Mouse (Mus musculus) intestine, embryonic 15.5 days (tissue): ENCODE results near the gene Pax3. TPM values are rescaled to one million over a fixed set of nuclear protein-coding genes. Genes with fewer than 3 reads are reported as not detected.

Source experiments
- ATAC-seq: fragments of 200-750 bp; cut with Nextera tagmentation; 2 replicates; pipeline ENCODE4 v1.8.0; 2017; ENCODE audit warnings: moderate TSS enrichment, moderate library complexity
- H3K27ac ChIP-seq: fragments of 300-500 bp; sonication (generic); 2 replicates; pipeline ENCODE4 v1.5.1; 2015; ENCODE audit warnings: mild to moderate bottlenecking, inconsistent platforms
- H3K27me3 ChIP-seq: fragments of 300-500 bp; sonication (generic); replicated peaks from 2 replicates; pipeline ENCODE4 v1.6.1; 2015; ENCODE audit warnings: inconsistent platforms
- H3K36me3 ChIP-seq: fragments of 300-500 bp; sonication (generic); 2 replicates; pipeline ENCODE4 v1.6.1; 2015; ENCODE audit warnings: inconsistent platforms
- H3K4me1 ChIP-seq: fragments of 300-500 bp; sonication (generic); replicated peaks from 2 replicates; pipeline ENCODE4 v1.6.1; 2015; ENCODE audit warnings: inconsistent platforms
- H3K4me2 ChIP-seq: fragments of 300-500 bp; sonication (generic); replicated peaks from 2 replicates; pipeline ENCODE4 v1.6.1; 2015; ENCODE audit warnings: mild to moderate bottlenecking, inconsistent platforms
- H3K4me3 ChIP-seq: fragments of 300-500 bp; sonication (generic); replicated peaks from 2 replicates; pipeline ENCODE4 v1.5.1; 2015; ENCODE audit warnings: inconsistent platforms
- H3K9ac ChIP-seq: fragments of 300-500 bp; sonication (generic); 2 replicates; pipeline ENCODE4 v1.6.1; 2015; ENCODE audit warnings: inconsistent platforms
- H3K9me3 ChIP-seq: fragments of 300-500 bp; sonication (generic); 2 replicates; pipeline ENCODE4 v1.6.1; 2016; ENCODE audit warnings: inconsistent platforms
- WGBS: fragments of 180-500 bp; shearing (Covaris S2); methylation state at CpG from one replicate; pipeline ENCODE4 v1.1.7; 2015; 5-methylcytosine and 5-hydroxymethylcytosine counted together
- polyA plus RNA-seq: library from polyadenylated mRNA; unstranded; fragments of >200 nt; fragmentation: Nextera tagmentation; extraction: Ambion mirVana; gene quantifications from 2 replicates; pipeline ENCODE4 v1.2.1, GENCODE M21; 2015

Pax3 gene
- polyA plus RNA-seq, result 0.04 TPM in 1 of 2 replicates, not detected in the other

DNA sequence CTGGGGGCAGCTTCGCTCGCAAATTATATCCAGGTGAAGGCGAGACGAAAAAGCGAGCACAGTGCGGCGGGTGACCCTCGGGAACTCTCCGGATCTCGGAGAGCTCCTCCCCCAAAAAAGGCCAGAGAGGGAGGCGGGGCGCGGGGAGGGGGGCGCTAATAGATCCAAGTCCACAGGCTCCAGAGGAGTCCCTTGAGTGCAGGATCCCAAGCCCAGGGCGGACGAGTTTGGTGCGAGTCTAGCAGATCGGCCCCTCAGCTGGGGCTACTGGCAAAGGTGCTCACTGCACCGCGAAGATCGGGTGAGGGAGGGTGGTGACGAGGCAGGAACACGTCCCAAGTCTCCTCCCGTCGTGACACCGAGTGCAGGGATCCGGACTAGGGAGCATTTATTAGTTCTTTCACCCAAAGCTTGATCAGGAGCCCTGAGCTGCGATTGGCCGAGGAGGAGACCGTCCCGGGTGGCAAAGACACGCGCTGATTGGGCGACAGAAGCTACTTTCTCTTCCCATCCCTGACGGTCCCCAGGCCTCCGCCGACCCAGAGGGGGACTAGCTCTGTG, at the start of gene Pax3:
Gene Pax3 (minus strand): TSS at position 384 of the 561 bp plus-strand sequence.
- WGBS, result under 1% methylated on average over 37 of the region's 37 CpGs
- H3K27ac ChIP-seq, result no peak within 1 kb of the TSS
- H3K4me2 ChIP-seq, result peak within 1 kb of the TSS; percentile 54
- H3K27me3 ChIP-seq, result peaks cover 92% of the 10 kb centered on the region
- H3K36me3 ChIP-seq, result no peaks in the 10 kb centered on the region
- H3K9ac ChIP-seq, result no peak within 1 kb of the TSS
- peak; percentile 44 for ATAC-seq
- H3K9me3 ChIP-seq, result no peaks in the 10 kb centered on the region
- peaks cover 12% of the 10 kb centered on the region for H3K4me1 ChIP-seq
- peak within 1 kb of the TSS; percentile 25 for H3K4me3 ChIP-seq

DNA sequence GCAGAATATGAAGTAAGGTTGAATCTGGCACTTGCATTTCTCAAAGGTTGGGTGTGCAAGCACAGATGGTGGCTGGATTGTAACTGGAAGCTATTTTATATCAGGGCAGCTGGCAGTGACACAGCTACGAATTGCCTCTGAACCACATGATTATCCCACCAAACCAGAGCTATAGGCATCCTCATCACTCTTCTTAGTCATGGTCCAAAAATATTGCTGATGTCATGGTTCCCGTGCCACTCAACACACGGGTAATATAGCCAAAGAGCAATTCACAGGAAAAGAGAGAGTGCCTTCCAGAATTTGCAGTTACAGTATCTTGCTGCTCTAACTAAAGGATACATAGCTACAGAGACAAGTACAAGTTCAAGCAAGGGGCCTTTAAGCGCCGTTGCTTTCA, 37.4 kb upstream of the Pax3 start:
- Histone ChIP-seq H3K4me2 (no peak overlapping the region), H3K27ac (no peak overlapping the region), H3K27me3 (no peaks in the 10 kb centered on the region), H3K4me3 (no peak overlapping the region), H3K36me3 (no peaks in the 10 kb centered on the region), H3K4me1 (no peaks in the 10 kb centered on the region), H3K9ac (no peak overlapping the region), H3K9me3 (no peaks in the 10 kb centered on the region)
- ATAC-seq, result no peak
- WGBS, result 89% methylated on average over 5 of the region's 5 CpGs

DNA sequence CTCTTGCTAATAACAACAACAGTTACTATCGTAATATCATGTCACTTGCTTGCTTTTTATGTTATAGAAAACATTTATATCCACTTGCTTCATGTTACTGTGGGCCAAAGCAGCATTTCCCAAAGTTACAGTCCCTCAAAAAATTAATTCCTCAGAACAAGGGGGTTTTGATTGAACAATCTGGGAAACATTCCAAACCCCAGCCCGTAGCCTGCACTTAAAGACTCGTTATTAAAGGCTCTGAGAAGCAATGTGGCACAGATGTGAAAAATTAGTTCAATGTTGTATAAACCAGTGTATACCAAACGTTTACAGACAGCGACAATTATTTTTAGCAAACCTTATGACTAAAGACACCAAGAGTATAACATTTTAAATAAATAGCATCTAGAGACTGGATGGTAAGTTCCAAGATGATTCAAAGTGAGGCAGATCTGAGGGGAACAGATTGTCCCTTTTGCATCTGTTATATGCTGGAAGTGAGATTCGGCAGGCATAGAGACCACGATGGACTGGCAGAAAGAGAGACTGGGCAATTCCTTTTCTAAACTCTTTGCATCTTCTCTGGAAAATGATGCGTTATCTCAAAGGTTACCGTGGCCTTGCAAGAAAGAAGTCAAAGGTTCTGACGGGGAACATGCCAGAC, 35.1 kb upstream of the Pax3 start:
- H3K4me1 ChIP-seq, result no peaks in the 10 kb centered on the region
- WGBS, result 32% methylated on average over 10 of the region's 10 CpGs
- H3K4me3 ChIP-seq, result no peak overlapping the region
- no peak overlapping the region for H3K9ac ChIP-seq
- no peak overlapping the region for H3K4me2 ChIP-seq
- no peak for ATAC-seq
- no peaks in the 10 kb centered on the region for H3K9me3 ChIP-seq
- no peak overlapping the region for H3K27ac ChIP-seq
- no peaks in the 10 kb centered on the region for H3K36me3 ChIP-seq
- H3K27me3 ChIP-seq, result no peaks in the 10 kb centered on the region

DNA sequence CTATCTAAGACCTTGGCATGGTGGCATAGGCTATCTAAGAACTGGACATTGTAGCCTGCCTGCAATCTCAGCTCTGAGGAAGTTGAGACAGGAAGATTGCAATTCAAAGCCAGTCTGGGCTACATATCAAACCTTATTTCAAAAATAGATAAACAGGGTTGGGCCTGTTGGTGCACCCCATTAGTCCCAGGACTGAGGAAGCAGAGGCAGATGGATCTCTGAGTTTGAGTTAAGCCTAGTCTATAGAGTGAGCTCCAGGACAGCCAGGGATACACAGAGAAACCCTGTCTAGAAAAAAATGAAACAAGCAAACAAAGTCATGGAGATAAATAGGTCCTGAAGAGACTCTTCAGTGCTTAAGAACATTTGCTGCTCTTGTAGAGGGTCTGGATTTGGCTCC, 32.9 kb upstream of the Pax3 start:
- Histone ChIP-seq H3K27me3 (no peaks in the 10 kb centered on the region), H3K4me1 (no peaks in the 10 kb centered on the region), H3K9me3 (no peaks in the 10 kb centered on the region), H3K9ac (no peak overlapping the region), H3K27ac (no peak overlapping the region), H3K36me3 (no peaks in the 10 kb centered on the region), H3K4me2 (no peak overlapping the region), H3K4me3 (no peak overlapping the region)
- no peak for ATAC-seq

DNA sequence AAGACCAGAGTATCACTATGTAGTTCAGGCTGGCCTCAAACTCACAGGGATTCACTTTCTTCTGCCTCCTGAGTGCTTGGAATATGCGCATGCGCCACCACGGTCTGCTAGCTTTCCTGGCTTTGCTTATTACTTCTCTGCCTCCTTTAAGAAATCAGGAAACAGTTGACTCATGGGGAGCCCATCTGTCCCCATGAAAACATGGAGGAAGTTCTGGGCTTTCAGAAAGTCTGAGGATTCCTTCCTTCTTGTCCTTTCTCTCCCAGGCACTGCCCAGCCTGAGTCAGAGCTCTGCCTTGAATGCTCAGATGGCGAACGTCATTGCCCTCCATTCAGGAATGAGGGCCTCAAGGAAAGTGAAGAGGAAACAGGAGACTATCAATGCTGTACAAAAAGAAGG, 31.8 kb upstream of the Pax3 start:
- Histone ChIP-seq H3K4me3 (no peak overlapping the region), H3K9me3 (no peaks in the 10 kb centered on the region), H3K4me2 (no peak overlapping the region), H3K9ac (no peak overlapping the region), H3K36me3 (no peaks in the 10 kb centered on the region), H3K27me3 (no peaks in the 10 kb centered on the region), H3K4me1 (no peaks in the 10 kb centered on the region), H3K27ac (no peak overlapping the region)
- 62% methylated on average over 5 of the region's 5 CpGs for WGBS
- ATAC-seq, result no peak

DNA sequence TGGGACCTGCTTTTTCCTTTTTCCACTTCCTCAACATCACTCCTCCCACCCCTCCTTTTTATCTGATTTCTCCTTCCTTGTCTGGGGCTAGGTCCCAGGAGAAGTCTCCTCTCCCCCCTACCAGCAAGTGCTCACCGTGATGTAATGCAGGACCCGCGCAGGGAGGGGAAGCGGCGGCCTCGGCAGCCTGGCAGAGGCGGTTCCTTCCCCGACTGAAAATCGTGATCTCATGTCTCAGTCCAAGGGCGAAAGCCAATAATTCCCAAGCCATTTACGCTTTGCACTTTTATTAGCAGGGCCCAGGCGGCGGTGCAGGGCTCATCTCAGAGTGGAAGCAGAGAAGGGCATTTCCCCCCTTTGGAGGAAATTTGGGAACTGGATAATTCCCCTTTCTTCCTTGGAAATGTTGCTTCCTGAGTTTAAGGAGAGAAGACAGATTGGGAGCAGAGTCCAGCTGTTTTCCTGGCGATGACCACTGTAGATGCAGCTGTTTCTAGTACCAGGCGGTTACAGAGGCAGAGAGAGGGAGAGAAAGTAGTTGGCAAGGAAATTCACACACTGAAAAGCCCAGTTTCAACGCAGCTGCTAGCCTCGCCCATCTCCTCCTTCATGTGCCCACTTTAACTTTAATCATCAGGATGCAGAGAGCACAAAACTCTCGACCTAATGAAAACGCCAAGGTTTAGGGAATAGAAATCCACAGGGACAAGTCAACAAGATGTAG, 21.3 kb upstream of the Pax3 start:
- peak overlapping the region; percentile 99 for H3K4me2 ChIP-seq
- peak overlapping the region; percentile 50 for H3K4me3 ChIP-seq
- no peaks in the 10 kb centered on the region for H3K9me3 ChIP-seq
- peak; percentile 29; the same call in 1 of the 2 replicates for ATAC-seq
- no peaks in the 10 kb centered on the region for H3K36me3 ChIP-seq
- H3K4me1 ChIP-seq, result peaks cover 17% of the 10 kb centered on the region
- no peak overlapping the region for H3K9ac ChIP-seq
- H3K27me3 ChIP-seq, result peaks cover 74% of the 10 kb centered on the region
- 3% methylated on average over 19 of the region's 19 CpGs for WGBS
- no peak overlapping the region for H3K27ac ChIP-seq

DNA sequence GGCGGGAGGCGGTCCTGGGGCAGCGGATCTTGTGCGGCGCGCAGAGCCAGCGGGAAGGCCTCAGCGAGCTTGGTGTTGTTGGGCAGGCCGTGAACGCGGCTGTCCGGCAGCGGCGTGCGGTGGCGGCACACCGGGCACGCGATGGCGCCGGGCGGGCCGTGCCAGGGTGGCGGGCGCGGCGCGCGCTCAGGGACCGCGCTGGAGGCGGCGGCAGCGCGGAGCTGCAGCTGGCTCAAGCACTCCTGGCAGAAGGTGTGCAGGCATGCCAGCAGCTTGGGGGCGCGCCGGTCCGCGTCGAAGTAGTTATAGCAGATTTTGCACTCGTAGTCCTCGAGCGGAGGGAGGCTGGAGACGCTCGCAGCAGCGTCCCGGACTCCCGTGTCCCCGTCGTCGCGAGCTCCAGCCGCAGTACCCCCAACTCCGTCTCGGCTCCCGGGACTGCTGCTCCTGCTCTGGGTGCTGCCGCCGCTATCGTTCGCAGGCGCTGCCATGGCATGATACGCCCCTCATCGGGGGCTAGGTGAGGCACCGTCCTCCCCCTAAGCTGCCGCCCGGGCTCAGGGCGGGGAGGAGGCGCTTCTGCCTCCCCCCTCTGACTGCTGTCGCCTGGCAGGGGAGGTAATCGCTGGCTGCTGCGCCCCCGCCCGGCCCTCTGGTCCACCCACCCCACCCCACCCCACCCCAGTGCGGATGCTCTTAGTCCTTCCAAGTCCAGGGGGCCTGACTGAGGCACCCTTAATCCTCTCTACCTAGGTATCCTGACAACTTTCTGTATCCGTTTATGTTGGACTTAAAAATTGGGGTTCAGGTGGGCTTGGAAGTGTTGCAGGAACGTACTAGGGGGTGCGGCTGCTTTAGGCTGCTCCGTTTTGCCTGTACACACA, 20.5 kb upstream of the Pax3 start:
- Histone ChIP-seq H3K36me3 (no peaks in the 10 kb centered on the region), H3K27me3 (peaks cover 82% of the 10 kb centered on the region), H3K4me2 (peak overlapping the region; percentile 99), H3K4me3 (peak overlapping the region; percentile 50), H3K27ac (no peak overlapping the region), H3K9me3 (no peaks in the 10 kb centered on the region), H3K4me1 (peaks cover 17% of the 10 kb centered on the region), H3K9ac (peak overlapping the region; percentile 43)
- WGBS, result under 1% methylated on average over 72 of the region's 79 CpGs
- ATAC-seq, result peak; percentile 78

DNA sequence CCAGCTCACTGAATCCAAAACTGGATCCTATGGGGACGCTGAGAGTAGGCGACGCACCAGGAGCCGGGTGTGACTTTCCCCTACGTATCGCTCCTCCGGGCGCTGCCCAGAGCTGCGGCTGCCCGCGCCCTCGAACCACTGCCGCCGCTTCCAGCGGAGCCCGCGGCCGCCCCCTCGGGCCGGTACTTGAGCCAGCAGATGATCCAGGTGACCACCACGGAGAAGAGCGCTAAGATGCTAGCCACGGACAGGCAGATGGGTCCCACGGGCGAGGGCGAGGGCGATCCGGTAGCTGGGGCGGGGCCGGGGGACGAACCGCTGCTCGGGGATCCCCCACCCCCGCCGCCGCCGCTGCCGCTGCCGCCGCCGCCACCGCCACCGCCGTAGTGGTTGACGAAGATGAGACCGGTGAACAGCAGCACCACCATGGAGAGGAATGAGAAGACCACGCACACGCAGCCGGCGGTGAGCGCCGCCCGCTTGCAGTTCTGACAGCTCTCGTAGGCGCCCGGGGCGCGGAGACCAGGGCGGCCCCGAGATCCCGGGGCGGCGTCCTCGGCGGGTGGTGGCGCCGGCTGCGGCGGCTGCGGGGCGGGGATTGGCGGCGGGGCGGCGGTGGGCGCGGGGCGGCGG, 19.7 kb upstream of the Pax3 start:
- peak; percentile 37 for ATAC-seq
- Histone ChIP-seq H3K36me3 (no peaks in the 10 kb centered on the region), H3K27ac (no peak overlapping the region), H3K4me1 (peaks cover 17% of the 10 kb centered on the region), H3K27me3 (peaks cover 89% of the 10 kb centered on the region), H3K9ac (peak overlapping the region; percentile 43), H3K9me3 (no peaks in the 10 kb centered on the region), H3K4me2 (peak overlapping the region; percentile 99), H3K4me3 (peak overlapping the region; percentile 50)
- WGBS, result under 1% methylated on average over 60 of the region's 79 CpGs

DNA sequence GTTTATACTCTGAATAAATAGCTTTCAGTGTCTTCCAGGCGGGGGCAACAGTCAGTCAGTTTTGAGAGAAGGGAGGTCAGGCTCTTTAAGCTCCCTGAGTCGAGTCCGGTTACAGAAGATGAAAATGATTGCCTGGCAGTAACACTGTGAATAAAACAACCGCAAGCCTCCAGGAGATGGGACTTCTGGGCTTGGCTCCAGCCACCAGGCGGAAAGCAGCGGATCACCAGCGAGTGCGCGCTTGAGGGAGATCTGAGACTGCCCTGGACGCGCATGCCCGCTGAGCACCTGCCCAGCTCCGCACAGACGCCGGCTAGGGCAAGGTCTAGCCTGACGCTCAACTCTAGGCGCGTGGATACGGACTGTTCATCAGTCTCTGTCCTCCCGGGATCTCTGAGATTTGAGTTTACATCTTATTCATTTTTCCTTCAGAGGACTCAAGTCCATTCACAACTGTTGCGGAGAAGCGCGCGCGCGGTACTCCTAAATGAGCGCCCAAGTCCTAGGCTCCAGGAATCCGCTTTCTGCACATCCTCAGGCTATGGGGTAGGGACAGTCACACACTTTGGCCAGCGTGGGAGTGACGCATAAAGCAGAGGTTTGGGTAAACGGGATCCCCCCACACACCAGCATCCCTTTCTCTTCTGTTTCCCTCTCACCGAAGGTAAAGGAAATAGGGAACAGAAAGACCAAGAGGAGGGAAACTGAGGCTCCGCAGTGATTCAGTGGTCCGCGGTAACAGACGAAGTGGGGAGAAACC, 19.0 kb upstream of the Pax3 start:
- under 1% methylated on average over 36 of the region's 36 CpGs for WGBS
- peaks cover 91% of the 10 kb centered on the region for H3K27me3 ChIP-seq

DNA sequence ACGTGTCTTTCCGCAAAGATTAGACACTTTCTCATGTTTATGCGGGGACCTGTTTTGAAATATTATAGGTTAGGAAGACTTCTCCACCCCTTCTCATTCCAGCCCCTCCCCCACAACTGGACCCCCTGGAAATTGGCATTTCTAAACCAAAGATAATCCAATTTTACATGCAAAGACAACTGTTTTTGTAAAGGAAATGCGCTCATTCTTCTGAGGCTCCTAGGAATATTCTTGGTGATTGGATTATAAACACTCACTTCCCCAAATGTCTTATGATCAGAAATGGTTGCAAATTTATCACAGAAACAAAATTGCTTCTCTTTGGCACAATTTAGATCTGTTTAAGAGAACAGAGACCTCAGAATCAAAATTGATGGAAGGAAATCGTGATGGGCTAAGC, 14.1 kb upstream of the Pax3 start:
- Histone ChIP-seq H3K9ac (no peak overlapping the region), H3K9me3 (no peaks in the 10 kb centered on the region), H3K27ac (no peak overlapping the region), H3K4me3 (no peak overlapping the region), H3K27me3 (peaks cover 94% of the 10 kb centered on the region), H3K4me2 (no peak overlapping the region), H3K36me3 (no peaks in the 10 kb centered on the region), H3K4me1 (no peaks in the 10 kb centered on the region; the same call in 1 of the 2 replicates)
- WGBS, result 4% methylated on average over 5 of the region's 5 CpGs
- no peak for ATAC-seq

More for the DNA sequence above, 19.0 kb upstream of the Pax3 start:
- H3K9ac ChIP-seq, result no peak overlapping the region
- H3K4me1 ChIP-seq, result peaks cover 17% of the 10 kb centered on the region
- H3K4me3 ChIP-seq, result peak overlapping the region; percentile 50
- H3K9me3 ChIP-seq, result no peaks in the 10 kb centered on the region
- no peaks in the 10 kb centered on the region for H3K36me3 ChIP-seq
- peak; percentile 77 for ATAC-seq
- peak overlapping the region; percentile 99 for H3K4me2 ChIP-seq
- no peak overlapping the region for H3K27ac ChIP-seq

DNA sequence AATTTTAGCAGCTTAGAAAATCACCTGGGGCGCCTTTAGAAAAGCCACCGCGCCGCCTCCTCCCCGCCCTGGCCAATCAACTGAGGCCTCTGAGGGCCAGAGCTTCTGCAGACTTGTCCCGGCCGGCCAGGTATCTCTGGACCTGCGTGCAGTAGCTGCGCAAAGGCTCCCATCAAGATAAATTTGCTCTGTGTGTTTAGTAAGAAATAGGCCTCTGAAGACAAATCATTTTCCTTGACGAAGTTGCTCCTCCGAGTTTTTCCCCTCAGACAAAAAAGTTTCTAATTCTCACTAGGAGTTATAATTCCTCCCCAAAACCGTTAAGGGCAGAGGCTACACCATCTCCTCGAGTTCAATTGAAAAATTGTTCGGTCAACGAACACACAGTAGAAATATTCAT, 13.6 kb upstream of the Pax3 start:
- H3K27ac ChIP-seq, result no peak overlapping the region
- WGBS, result 2% methylated on average over 15 of the region's 15 CpGs
- peaks cover 94% of the 10 kb centered on the region for H3K27me3 ChIP-seq
- no peaks in the 10 kb centered on the region for H3K9me3 ChIP-seq
- H3K4me2 ChIP-seq, result no peak overlapping the region
- no peaks in the 10 kb centered on the region for H3K36me3 ChIP-seq
- H3K9ac ChIP-seq, result no peak overlapping the region
- no peak overlapping the region for H3K4me3 ChIP-seq
- no peak for ATAC-seq
- no peaks in the 10 kb centered on the region for H3K4me1 ChIP-seq
